Mouse (Mus musculus) layer of hippocampus, adult 9-11 months (tissue): ENCODE data around the gene Qrich2.
"Not testable (repeated sequence)": the region's sequence is repeated elsewhere in the genome, so short reads cannot be mapped to it uniquely, and the experiment has no call there.

ENCODE experiments used
- DNase-seq: peaks from one replicate; pipeline ENCODE4 v3.0.0; 2022

Gene Qrich2

DNA sequence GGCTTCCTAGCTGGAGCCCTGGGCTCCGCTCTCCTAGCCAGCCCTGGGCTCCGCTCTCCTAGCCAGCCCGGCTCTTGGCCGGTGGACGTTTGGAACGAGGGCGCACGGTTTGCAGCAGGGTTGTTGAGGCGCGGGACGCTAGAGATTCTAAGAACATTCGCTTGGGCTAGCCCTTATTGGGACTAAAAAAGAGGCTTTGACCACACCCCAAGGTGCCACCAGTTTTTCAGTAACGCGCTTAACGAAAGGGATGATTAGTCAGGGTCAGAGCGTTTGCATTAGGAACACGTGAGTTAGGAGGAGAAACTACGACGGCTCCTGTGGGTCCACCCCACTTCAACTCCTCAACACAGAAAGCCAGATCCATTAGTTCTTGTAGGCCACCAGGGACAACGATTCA is at the start of gene Qrich2:
Qrich2 (minus strand) TSS at position 101 of the 400 bp plus-strand sequence.
- no peak for DNase-seq

DNA sequence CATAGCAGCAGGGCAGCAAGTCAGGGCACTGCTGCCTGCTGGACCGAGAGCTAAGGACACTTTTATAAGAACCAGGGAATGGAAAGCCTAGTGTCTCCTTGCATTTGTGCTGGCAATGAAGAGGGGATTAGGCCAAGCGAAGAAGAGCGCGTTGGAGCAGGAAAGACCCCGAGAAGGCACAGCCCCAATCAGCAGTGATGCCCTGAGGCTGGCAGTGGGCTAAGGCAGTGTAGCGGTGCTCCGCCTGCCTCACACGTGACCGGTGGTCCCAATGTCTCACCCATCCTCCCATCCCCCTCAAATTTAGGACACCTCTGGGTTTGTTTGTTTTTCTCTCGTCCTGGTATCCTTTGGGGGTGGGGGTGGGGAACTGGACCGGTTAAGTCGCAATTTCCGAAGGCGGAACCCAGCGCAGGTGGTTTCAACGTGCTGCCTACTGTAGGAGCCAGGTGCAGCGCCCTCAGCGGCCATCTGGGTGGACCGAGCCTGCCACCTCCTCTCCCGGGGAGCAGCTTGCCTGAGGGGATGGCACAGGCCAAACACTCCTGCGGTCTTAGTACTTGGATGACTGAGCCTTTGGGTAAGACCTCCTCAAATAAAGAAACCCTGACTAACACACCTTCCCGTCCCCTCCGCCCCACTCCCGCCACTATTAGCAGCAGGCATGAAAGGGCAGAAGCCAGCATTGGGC is 49.4 kb upstream of the Qrich2 start:
- DNase-seq = no peak

DNA sequence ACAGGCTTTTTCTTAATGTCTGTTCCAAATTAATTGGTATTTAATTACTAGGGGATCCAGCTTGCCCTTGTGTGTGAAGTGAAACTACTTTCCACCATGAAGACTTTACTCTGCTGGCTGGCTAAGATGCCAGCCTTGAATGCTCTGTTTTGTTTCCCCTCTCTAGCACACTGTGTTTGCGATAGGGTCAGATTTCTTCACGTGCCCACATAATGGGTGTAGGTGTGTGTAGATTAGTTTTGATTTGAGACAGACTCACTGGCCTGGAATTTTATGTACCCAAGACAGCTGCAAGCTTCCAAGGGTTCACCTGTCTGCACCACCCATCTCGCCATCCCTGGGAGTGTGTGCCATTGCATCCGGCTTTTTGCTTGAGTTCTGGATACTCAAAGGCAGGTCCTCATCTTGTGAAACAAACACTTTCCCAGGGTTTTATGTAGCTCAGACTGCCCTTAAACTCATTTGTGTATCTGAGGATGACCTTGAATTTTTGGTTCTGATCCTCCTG is 47.5 kb upstream of the Qrich2 start:
- no peak for DNase-seq

- peak; percentile 64 for DNase-seq
These were observed 46.9 kb upstream of the Qrich2 start for GRCm38 (mm10) chr11:116512987-116513386.

GRCm38 (mm10) chr11:116512154-116512553 is 46.1 kb upstream of the Qrich2 start:
- no peak for DNase-seq

DNA sequence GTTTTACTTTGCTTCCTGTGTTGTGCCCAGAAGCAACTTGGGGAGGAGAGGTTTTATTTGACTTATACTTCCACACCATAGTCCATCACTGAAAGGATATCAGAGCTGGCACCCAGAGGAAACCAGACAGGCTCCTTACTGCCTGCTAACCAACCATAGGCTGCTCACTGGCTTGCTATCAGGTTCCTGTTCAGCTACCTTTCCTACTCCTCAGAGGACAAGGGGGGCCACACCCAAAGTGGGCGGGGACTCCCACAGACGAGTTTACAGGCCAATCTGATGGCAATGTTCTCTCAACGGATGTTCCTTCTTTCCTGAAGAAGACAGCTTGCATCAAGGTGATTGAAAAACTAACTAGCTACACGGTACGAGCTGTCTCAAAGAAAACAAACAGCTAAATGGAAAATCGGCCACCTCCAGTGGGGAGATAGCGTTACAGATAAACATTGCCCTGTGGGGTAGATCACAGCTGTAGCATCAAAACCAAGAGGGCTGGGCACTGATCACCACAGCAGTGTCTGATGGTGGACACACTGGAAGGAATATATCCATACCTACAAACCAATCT is 45.3 kb upstream of the Qrich2 start:
- DNase-seq = no peak

- no peak for DNase-seq
These were observed 42.6 kb upstream of the Qrich2 start for GRCm38 (mm10) chr11:116508689-116509088.

GRCm38 (mm10) chr11:116506151-116506875 is 40.3 kb upstream of the Qrich2 start:
- no peak for DNase-seq

DNA sequence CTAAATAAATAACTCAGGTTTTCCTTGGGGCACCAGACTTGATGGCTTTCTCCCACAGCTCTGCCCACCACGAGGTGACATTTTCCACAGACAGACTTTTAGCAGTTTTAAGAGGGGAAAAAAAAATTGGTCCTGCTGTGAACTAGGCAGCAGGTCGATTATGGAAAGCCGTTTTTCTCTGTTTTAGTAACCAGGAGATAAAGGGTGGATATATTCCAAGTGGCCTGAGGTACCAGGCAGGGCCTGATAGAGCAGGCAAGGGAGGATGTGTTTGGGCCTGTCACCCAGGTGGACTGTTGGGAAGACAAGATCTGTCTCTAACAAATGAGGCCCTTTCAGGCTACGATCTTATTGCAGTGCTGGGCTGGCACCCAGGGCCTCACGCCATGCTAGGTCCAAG is 39.5 kb upstream of the Qrich2 start:
- DNase-seq = no peak

DNA sequence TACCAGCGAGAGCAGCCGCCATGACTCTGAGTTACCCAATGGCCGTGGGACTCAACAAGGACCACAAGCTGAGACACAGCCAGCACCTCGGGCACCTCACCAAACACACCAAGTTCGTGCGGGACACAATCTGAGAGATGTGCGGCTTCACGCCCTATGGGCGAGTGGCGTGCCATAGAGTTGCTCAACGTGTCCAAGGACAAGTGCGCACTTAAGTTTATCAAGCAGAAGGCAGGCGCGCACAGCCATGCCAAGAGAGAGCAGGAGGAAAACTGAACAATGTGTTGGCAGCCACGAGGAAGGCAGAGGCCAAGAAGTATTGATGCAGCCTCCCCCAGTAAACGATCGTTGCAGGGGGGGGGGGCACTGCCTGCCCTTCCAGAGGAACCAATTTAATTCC is 38.5 kb upstream of the Qrich2 start:
- DNase-seq = no peak

DNA sequence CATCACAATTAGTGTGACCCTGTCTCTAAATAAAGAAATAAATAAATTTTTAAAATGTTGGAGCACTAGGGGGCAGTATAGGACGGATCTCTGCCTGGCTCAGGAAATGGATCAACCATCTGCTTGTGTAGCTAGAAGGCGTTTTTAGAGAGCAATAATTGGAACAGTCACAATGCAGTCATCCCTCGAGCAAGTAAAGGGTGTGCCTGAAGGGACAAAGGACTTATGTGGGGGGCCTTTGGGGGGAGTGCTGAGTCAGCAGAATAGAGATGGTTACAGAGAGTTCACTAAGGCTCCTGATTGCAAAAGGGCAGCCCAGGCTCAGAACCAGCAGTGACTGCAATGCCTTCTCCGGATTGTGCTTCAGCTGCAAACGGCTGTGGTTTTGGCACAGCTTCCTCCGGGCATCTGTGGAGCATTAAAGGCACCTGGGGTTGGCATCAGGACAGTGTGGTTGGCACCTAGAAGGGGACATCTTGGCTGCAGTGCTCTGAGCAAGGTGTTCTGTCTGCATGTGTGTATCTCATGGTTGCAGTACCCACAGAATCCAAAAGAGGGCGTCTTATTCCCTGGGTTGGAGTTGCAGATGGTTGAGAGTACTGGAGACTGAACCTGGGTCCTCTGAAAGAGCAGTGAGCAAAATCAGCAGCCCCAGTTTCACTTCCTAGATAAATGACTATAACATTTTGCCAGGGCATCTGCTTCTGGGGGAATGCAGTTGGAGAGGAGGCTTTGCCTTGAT is 35.1 kb upstream of the Qrich2 start:
- peak; percentile 52 for DNase-seq

GRCm38 (mm10) chr11:116499018-116499417 is 33.0 kb upstream of the Qrich2 start:
- no peak for DNase-seq

DNA sequence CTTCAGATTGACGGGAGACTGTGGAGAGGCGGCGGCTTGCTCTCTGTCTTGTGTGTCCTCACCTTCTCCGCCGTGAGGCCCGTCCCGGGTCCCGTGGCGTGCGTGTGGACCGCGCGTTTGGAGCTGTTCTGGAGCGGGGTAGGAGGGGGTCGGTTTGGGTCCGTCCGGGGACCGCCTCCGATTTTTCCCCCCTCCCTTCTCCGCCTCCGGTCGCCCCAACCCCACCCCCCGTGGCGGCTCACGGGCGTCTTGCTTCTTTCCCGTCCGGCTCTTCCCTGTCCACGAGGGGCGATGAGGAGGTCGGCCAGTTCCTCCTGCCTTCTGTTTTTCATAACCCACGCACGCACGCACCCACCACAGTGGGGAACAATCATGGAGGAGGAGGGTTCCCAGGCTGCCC is 32.6 kb upstream of the Qrich2 start:
- no peak for DNase-seq

- no peak for DNase-seq
These were observed 31.3 kb upstream of the Qrich2 start for GRCm38 (mm10) chr11:116497313-116497712.

DNA sequence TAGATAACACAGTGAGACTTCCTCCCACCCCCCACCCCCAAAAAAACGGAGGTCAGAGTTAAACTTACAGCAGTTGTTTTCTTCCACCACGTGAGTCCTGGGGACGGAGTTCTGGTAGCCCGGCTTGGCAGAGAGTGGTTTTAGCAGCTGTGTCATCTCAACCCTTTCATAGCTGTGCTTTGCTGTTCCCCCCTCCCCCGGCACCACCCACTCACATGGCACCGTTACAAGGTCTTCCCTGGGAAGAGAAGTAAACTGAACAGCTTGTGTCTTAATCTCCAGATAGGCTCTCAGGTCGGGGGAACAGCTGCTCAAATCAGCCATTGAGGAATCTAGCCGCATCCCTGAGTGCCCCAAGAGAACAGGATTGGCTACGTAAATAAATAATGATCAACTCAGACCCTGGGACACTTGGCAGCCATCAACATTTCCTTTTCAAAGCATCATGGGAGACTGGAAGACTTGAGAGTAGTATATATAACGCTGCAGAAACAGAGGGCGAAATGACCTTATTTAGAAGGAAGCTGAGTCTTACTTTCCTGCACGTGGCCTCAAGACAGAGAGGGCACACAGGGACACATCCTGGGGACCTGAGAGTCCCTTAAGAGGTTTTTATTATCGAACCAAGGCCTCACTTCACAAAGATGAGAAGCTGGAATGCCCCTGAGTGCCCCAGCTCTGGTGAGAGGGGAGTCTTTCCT is 28.6 kb upstream of the Qrich2 start:
- DNase-seq = peak; percentile 65

- DNase-seq = no peak
These were observed 27.8 kb upstream of the Qrich2 start, which contains the start of gene Prpsap1 for GRCm38 (mm10) chr11:116493795-116494252. Gene Prpsap1, minus strand, starts transcription at chr11:116494202.

DNA sequence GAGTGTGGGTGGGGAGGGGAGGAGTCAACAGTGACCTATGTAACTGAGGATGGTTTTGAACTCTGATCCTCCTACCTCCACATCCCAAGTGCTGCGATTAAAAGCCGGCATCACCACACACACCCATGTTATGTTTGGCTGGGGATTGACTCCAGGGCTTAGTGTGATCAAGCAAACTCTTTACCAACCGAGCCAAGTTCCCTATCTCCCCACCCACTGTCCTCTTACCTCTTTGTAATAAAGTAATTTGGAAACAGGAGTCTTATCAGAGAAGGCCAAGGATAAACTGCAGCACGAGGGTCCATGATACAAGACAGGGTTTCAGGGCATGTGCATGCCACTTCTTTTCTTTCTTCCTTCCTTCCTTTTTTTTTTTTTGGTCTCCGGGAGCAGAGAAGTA is 27.1 kb upstream of the Qrich2 start:
- no peak for DNase-seq

DNA sequence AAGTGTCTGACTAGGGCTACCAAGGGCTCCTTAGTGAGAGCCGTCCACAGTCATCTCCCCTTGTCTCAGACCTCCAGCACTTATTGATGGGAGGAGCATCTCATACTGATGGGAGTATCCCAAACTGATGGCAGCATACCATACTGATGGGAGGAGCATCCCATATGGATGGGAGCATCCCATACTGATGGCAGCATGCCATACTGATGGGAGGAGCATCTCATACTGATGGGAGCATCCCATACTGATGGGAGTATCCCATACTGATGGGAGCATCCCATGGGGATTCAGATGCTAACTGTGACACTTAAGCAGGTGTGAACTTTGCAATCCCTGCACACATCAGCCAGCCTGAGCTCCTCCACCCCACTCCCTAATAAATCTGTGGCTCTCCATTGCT is 26.5 kb upstream of the Qrich2 start:
- DNase-seq = not testable (repeated sequence)

DNA sequence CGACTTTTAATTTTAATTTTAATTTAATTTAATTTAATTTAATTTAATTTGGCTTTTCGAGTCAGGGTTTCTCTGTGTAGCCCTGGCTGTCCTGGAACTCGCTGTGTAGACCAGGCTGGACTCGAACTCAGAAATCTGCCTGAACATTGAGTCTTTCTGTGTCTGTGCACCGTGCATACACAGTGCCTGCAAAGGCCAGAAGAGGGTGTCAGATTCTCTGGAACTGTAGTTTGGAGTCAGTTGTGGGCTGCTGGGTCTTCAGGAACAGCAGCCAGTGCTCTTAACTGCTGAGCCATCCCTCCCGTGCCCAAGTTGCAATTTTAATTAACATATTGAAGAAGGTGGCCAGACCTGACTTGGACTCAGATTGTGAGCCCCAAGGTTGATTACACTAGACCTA is 25.3 kb upstream of the Qrich2 start:
- DNase-seq = no peak

DNA sequence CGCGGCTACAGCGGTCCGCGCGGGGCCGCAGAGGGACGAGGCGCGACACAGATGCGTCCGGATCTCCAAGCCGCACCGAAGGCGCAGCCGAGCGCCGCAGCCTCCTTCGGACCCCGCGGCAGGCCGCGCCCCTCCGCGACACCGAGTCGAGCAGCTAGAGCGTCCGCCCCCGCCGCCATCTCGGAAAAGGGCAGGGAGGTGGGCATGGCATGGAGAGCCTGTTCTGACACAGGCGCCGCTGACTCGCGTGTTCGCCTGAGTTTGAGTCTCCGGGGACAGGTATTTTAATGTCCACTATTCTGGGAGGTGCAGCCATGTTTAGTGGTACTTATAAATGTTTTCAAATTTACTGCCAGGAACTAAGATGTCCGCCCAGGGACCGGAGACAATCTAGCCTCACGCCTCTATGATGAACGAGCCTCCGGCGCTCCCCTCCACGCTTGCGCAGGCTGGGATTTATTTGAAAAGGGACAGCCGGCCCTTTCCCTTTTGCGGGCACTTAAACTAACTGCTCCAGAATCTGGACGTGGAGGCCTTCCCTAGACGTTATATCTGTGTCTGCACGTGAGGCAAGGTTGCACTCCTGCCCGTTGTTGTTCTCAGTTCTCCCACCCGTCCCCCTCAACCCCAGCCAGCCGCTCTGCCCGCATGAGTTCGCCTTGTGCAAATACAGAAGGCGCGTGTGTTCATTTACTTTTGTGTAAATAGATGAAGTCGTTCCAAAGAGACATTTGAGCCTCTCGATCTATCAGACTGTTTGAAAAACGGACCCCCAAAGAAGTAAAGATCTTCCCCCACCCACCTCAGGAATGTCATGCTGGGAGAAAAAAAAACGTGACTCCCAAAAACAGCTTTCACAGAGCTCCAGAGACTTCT is 24.4 kb upstream of the Qrich2 start:
- DNase-seq = peak; percentile 83

DNA sequence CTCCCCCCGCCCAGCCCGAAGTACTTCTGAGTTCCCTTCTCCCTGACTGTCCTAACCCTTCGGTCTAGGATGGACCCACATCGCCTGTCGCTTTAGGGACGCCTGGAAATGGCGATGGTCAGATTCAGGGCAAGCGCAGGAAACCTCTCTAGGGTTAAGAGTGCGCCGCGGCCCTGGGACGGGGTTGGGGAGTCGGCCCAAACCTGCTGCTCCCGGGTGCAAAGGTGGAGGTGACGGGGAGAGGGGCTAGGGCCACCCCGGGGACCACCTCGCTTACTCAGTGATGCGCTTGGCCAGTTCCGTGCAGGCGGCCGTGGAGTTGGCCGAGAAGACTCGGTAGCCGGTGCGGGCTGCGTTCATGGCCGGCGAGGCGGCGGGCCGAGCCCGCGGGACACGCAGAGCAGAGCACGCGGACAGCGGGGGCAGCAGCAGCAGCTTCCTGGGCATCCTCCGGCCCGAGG is 23.8 kb upstream of the Qrich2 start:
- no peak for DNase-seq
